Mouse (Mus musculus) kidney, postnatal 4 days (tissue): Measurements from ENCODE around the gene Gm20806.
"Not testable (repeated sequence)": the region's sequence is repeated elsewhere in the genome, so short reads cannot be mapped to it uniquely, and the experiment has no call there.

ENCODE experiments used
- DNase-seq, 2 experiments: peaks; one replicate each; pipeline ENCODE4 v3.0.0; 2021; ENCODE audit warnings: mixed read lengths in 2 of 2

Gene Gm20806

DNA sequence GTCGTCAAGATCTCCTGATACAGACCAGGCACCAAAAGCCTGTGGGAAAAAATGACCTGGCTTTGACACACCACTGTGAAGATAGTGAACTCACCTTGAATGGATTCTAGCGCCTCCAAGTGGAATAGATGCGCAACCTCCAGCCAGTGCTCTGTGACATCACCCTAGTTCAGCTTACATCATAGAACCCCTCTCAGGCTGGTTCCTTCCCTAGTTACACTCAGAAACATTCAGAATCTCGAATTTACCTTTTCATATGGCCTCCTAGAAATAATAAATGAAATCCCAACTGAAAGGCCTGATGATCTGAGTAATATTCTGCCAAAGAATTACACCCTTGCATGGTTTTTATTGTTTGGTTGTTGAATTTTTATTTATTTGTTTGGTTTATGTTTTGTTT, at the start of gene Gm20806:
Gm20806 (minus strand) TSS at position 101 of the 400 bp plus-strand sequence.
- not testable (repeated sequence) for DNase-seq
